Mouse (Mus musculus) CD8-positive naive resting alpha-beta T cell, adult 2 months (primary cell): ENCODE measurements around the gene Ephb6.
A peak's percentile ranks its signal among the peaks of the same experiment; 100 is the strongest.

Source experiments
- DNase-seq, 2 experiments: peaks; one replicate each; pipeline ENCODE4 v3.0.0; 2022; ENCODE audit warnings: low read depth in 2 of 2, low spot score in 2 of 2

Ephb6 gene

GRCm38 (mm10) chr6:41621241-41621990 is 16.1 kb downstream of the Ephb6 start:
- no peak for DNase-seq

GRCm38 (mm10) chr6:41622661-41623060 is 17.4 kb downstream of the Ephb6 start:
- peak in 1 of 2 experiments; percentile 44 for DNase-seq

- no peak for DNase-seq
These were observed 22.9 kb downstream of the Ephb6 start for GRCm38 (mm10) chr6:41628180-41628579.

- DNase-seq: no peak
These were observed 25.5 kb downstream of the Ephb6 start for GRCm38 (mm10) chr6:41630791-41631190.

- no peak for DNase-seq
These were observed 26.3 kb downstream of the Ephb6 start for GRCm38 (mm10) chr6:41631549-41631948.

GRCm38 (mm10) chr6:41635211-41635610 is 29.9 kb downstream of the Ephb6 start:
- no peak for DNase-seq

GRCm38 (mm10) chr6:41636178-41636577 is 30.9 kb downstream of the Ephb6 start, which contains the start of gene Trpv6:
Trpv6 (minus strand) TSS chr6:41636405.
- no peak for DNase-seq

- DNase-seq: no peak
These were observed 32.1 kb downstream of the Ephb6 start for GRCm38 (mm10) chr6:41637393-41637792.

GRCm38 (mm10) chr6:41637927-41638506 is 32.7 kb downstream of the Ephb6 start:
- DNase-seq: no peak

GRCm38 (mm10) chr6:41640449-41640848 is 35.2 kb downstream of the Ephb6 start:
- DNase-seq: no peak

- no peak for DNase-seq
These were observed 36.0 kb downstream of the Ephb6 start for GRCm38 (mm10) chr6:41641173-41641866.

GRCm38 (mm10) chr6:41642765-41643164 is 37.5 kb downstream of the Ephb6 start:
- no peak for DNase-seq

- no peak for DNase-seq
These were observed 37.9 kb downstream of the Ephb6 start for GRCm38 (mm10) chr6:41643227-41643626.

- DNase-seq: no peak
These were observed 40.9 kb downstream of the Ephb6 start for GRCm38 (mm10) chr6:41646220-41646619.

GRCm38 (mm10) chr6:41646672-41647071 is 41.4 kb downstream of the Ephb6 start:
- DNase-seq: no peak

GRCm38 (mm10) chr6:41653173-41653572 is 47.9 kb downstream of the Ephb6 start:
- DNase-seq: no peak

- DNase-seq: no peak
These were observed 49.4 kb downstream of the Ephb6 start for GRCm38 (mm10) chr6:41654648-41655047.

GRCm38 (mm10) chr6:41658487-41658886 is 53.2 kb downstream of the Ephb6 start:
- no peak for DNase-seq

- peak in 1 of 2 experiments; percentile 33 for DNase-seq
These were observed 57.0 kb downstream of the Ephb6 start for GRCm38 (mm10) chr6:41662320-41662719.
